Mouse (Mus musculus) cortical plate, adult 2 months (tissue): ENCODE measurements around the gene Olfr670. TPM values are rescaled to one million over a fixed set of nuclear protein-coding genes. Genes with fewer than 3 reads are reported as not detected.
"Not testable (repeated sequence)": the region's sequence is repeated elsewhere in the genome, so short reads cannot be mapped to it uniquely, and the experiment has no call there.

Experiments used
- H3K27ac ChIP-seq: fragments of 200-500 bp; 2 replicates; pipeline ENCODE4 v1.5.1; 2012; ENCODE audit warnings: low read length, control low read depth, inconsistent platforms; ENCODE audit not compliant: insufficient read depth
- H3K4me1 ChIP-seq: fragments of 200-500 bp; 2 replicates; pipeline ENCODE4 v1.6.1; 2011; ENCODE audit warnings: low read length; ENCODE audit not compliant: control insufficient read depth, insufficient read depth
- H3K4me3 ChIP-seq: fragments of 200-500 bp; 2 replicates; pipeline ENCODE4 v1.5.1; 2011; ENCODE audit warnings: mild to moderate bottlenecking, low read length, control low read depth; ENCODE audit not compliant: insufficient read depth
- CTCF ChIP-seq: fragments of 200-500 bp; IDR thresholded peaks from 2 replicates; pipeline ENCODE4 v1.5.1; 2011; ENCODE audit warnings: mild to moderate bottlenecking, control low read depth, low read length; ENCODE audit not compliant: insufficient read depth; ENCODE audit errors: extremely low read depth
- POLR2A ChIP-seq: fragments of 200-500 bp; IDR thresholded peaks from 2 replicates; pipeline ENCODE4 v1.6.1; 2011; ENCODE audit warnings: mild to moderate bottlenecking, low read length, control low read depth; ENCODE audit not compliant: insufficient read depth; ENCODE audit errors: extremely low read depth
- polyA plus RNA-seq: library from polyadenylated mRNA; depleted of rRNA; stranded (reverse); fragments of >200 nt; gene quantifications from 2 replicates; pipeline ENCODE4 v1.2.3, GENCODE M21; 2012; rRNA removed

Gene Olfr670
- polyA plus RNA-seq = not detected in 2 replicates

DNA sequence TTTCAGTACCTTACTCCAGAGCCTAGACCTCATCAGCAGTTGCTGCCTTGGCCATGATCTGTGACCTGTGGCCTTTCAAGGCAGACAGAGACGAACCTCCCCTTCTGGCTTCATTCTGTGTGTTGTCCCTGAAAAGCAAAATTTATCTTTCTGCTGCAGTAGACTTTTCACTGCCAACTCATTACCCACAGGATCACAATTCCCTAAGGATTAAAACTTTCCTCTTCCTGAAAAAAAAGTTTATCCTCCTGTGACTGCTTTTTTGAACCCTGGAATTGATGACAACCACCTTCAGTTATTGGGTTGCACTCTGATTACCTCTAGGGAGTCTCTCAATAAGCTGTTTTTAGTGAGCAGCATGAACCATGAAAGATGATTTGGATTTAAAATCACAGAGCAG lies at the start of gene Olfr670:
Gene Olfr670, minus strand, starts transcription at position 101 of the 400 bp plus-strand sequence.
- no peak within 1 kb of the TSS for H3K4me3 ChIP-seq
- no peak within 1 kb of the TSS for H3K27ac ChIP-seq
- no peaks in the 10 kb centered on the region for H3K4me1 ChIP-seq
- TF ChIP-seq CTCF = no peak
- no peak for TF ChIP-seq POLR2A

DNA sequence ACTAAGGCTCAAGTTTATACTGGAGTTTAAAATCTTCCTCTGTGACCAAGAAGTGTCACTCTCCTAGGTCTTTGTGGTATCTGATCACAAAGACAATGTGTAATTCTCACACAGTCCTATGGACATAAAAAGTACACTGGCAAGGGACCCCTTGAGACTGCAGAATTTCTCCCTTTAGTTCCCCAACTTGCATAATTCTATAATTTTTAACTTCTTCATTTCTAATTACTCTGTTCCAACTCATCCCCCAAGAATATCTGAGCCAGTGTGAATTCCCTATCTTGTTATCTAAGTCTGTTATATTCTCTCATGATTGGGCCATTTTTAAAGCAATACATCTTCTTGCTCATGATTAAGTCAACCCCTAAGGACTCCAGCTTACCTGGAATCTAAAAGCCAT lies 39.5 kb upstream of the Olfr670 start, which contains the start of gene Olfr672:
Gene Olfr672, minus strand, starts transcription at position 101 of the 400 bp plus-strand sequence.
- no peak for TF ChIP-seq POLR2A
- TF ChIP-seq CTCF = no peak
- Histone ChIP-seq H3K27ac (no peak within 1 kb of the TSS), H3K4me1 (no peaks in the 10 kb centered on the region), H3K4me3 (no peak within 1 kb of the TSS)

DNA sequence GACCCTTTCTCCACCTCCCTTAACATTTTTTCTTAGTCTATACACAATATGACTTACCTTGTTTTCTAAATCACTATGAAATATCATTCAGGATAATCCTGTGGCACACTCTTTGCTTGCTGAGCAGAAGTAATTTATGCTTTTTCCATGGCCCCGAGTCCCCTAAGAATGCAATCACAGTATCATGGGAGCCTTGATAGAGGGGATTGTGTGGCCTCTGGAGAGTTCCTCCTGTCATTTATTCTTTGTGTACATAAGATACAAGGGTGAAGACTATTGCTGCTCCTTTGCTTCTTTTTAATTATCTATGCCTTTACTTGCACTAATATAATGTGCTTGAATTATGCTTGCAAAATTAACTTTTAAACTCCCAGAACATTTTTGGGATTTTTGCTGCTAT lies 16.6 kb upstream of the Olfr670 start, which contains the start of gene Olfr671:
Gene Olfr671, minus strand, starts transcription at position 101 of the 400 bp plus-strand sequence.
- Histone ChIP-seq H3K4me3 (no peak within 1 kb of the TSS), H3K4me1 (no peaks in the 10 kb centered on the region), H3K27ac (no peak within 1 kb of the TSS)
- TF ChIP-seq CTCF (no peak), POLR2A (no peak)

DNA sequence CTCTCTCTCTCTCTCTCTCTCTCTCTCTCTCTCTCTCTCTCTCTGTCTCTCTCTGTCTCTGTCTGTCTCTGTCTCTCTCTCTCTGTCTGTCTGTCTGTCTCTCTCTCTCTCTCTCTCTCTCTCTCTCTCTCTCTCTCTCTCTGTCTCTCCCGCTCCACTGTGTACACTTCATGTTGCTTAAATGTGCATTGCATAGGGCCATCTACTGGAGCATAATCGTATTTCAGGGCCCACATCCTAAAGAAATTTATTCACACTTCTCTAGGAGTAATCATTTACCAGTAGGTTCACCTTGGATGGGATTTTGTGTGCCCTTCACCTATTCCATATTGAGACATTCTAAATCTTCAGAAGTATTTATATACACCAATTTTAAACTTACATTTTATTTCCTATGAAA lies 10.1 kb upstream of the Olfr670 start:
- H3K4me3 ChIP-seq, H3K27ac ChIP-seq, H3K4me1 ChIP-seq: not testable (repeated sequence)

DNA sequence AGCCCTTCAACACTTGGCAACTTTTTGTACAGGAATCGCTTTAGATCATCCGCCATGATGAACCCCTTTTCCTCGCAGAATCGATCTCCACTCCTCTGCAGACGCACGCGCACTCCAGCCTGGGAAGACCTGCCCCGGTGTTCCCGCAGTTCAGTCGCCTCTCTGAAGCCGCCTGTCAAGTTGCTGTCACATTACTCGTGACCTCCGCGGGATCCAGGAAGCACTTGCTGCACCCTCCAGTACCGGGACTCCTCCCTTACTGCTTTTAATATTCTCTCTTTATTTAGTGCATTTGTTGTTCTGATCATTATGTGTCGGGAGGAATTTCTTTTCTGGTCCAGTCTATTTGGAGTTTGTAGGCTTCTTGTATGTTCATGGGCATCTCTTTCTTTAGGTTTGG lies 12.2 kb downstream of the Olfr670 start:
- H3K27ac ChIP-seq, H3K4me1 ChIP-seq, H3K4me3 ChIP-seq: not testable (repeated sequence)

DNA sequence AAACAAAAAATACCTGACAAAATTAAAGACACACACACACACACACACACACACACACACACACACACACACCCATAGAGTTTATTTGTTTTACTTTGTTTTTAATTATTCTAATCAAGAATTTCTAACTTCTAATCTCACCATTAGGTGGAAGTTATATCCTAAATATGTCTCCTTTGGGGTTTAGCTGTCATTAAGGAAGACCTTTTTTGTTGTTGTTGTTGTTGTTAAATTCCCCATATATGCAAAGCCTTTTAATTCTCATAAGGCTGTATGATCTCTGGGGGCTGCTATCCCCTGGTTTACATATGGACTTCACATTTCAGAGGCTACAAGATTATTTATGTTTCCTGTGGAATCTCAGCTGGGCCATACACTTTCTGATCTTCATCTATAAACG lies 28.5 kb downstream of the Olfr670 start, which contains the start of gene Olfr669:
Gene Olfr669, plus strand, starts transcription at position 301 of the 400 bp plus-strand sequence.
- Histone ChIP-seq H3K27ac (no peak within 1 kb of the TSS), H3K4me3 (no peak within 1 kb of the TSS), H3K4me1 (no peaks in the 10 kb centered on the region)
- TF ChIP-seq CTCF (no peak), POLR2A (no peak)

GRCm38 (mm10) chr7:104927957-104928356 lies 34.5 kb downstream of the Olfr670 start, which contains the start of gene Olfr668:
Gene Olfr668 (minus strand): TSS chr7:104928057.
- TF ChIP-seq CTCF = no peak
- TF ChIP-seq POLR2A = no peak
- Histone ChIP-seq H3K4me1 (no peaks in the 10 kb centered on the region), H3K27ac (no peak within 1 kb of the TSS), H3K4me3 (no peak within 1 kb of the TSS)

GRCm38 (mm10) chr7:104921382-104921781 lies 41.0 kb downstream of the Olfr670 start, which contains the start of gene Olfr667:
Gene Olfr667 (minus strand): TSS chr7:104921482.
- TF ChIP-seq POLR2A (no peak), CTCF (no peak)
- H3K4me3 ChIP-seq = no peak within 1 kb of the TSS
- H3K4me1 ChIP-seq = no peaks in the 10 kb centered on the region
- H3K27ac ChIP-seq = no peak within 1 kb of the TSS

Other genes starting within 250 kb of the Olfr670 start
- gene Usp17le, start 185.2 kb downstream of the Olfr670 start, polyA plus RNA-seq = not detected in 2 replicates
- gene Usp17lb, start 120.0 kb downstream of the Olfr670 start, polyA plus RNA-seq = not detected in 2 replicates
- not detected in 2 replicates for gene Usp17la, start 105.6 kb downstream of the Olfr670 start, polyA plus RNA-seq
- gene Olfr665, start 84.6 kb downstream of the Olfr670 start, polyA plus RNA-seq = not detected in 2 replicates
- not detected in 2 replicates for gene Olfr666, start 66.7 kb downstream of the Olfr670 start, polyA plus RNA-seq
- not detected in 2 replicates for gene Olfr667, start 41.1 kb downstream of the Olfr670 start, polyA plus RNA-seq
- gene Olfr668, start 34.6 kb downstream of the Olfr670 start, polyA plus RNA-seq = not detected in 2 replicates
- not detected in 2 replicates for gene Olfr669, start 28.4 kb downstream of the Olfr670 start, polyA plus RNA-seq
- gene Olfr671, start 16.5 kb upstream of the Olfr670 start, polyA plus RNA-seq = not detected in 2 replicates
- gene Olfr672, start 39.4 kb upstream of the Olfr670 start, polyA plus RNA-seq = not detected in 2 replicates
- gene Olfr675, start 65.8 kb upstream of the Olfr670 start, polyA plus RNA-seq = not detected in 2 replicates
- not detected in 2 replicates for gene Olfr676, start 70.1 kb upstream of the Olfr670 start, polyA plus RNA-seq
- gene Olfr677, start 88.8 kb upstream of the Olfr670 start, polyA plus RNA-seq = not detected in 2 replicates
- gene Olfr678, start 101.9 kb upstream of the Olfr670 start, polyA plus RNA-seq = not detected in 2 replicates
- not detected in 2 replicates for gene Olfr679, start 118.6 kb upstream of the Olfr670 start, polyA plus RNA-seq
- not detected in 2 replicates for gene Olfr680-ps1, start 130.2 kb upstream of the Olfr670 start, polyA plus RNA-seq
- gene Olfr681, start 154.2 kb upstream of the Olfr670 start, polyA plus RNA-seq = not detected in 2 replicates
- gene Olfr683, start 184.4 kb upstream of the Olfr670 start, polyA plus RNA-seq = not detected in 2 replicates
- not detected in 2 replicates for gene Olfr684, start 201.0 kb upstream of the Olfr670 start, polyA plus RNA-seq
- gene Olfr685, start 223.4 kb upstream of the Olfr670 start, polyA plus RNA-seq = not detected in 2 replicates
- gene Olfr686, start 244.9 kb upstream of the Olfr670 start, polyA plus RNA-seq = 0.13 TPM in 1 of 2 replicates, not detected in the other